Mouse (Mus musculus) layer of hippocampus, adult 9-10 months (tissue): Measurements from ENCODE around the gene Zdhhc18.
A peak's percentile ranks its signal among the peaks of the same experiment; 100 is the strongest.

ENCODE experiments used
- DNase-seq: peaks from one replicate; pipeline ENCODE4 v3.0.0; 2022; ENCODE audit warnings: low spot score

Gene Zdhhc18

GRCm38 (mm10) chr4:133601721-133602218, 48.2 kb downstream of the Zdhhc18 start, which contains the start of gene Sfn:
Gene Sfn, minus strand, starts transcription at chr4:133602168.
- DNase-seq: no peak

GRCm38 (mm10) chr4:133600306-133600705, 49.6 kb downstream of the Zdhhc18 start:
- DNase-seq: no peak

DNA sequence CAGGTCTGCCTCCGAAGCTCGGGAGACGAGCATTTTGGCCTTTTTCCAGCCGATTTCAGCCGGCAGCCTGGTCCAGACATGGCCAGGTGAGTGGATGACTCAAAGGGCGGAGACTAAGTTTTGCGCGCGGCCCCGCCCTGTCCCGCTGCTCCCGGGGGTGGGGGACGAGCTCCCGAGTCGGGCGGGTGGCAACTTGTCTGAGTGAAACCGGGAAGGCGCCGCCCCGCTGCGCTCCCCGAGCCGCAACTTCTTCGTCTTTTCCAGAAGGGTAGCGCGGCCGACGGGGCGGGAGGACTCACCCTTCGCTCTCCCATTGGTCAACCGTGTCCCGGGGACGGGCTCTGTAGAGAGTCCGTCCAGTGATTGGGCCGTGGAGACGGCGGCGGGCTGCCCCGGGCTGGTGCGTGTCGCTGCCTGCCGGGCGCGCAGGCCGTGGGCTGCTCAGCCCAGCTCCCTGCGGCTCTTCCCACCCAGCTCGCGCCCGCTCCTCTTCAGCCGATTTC, 50.3 kb downstream of the Zdhhc18 start:
- DNase-seq: peak; percentile 68

DNA sequence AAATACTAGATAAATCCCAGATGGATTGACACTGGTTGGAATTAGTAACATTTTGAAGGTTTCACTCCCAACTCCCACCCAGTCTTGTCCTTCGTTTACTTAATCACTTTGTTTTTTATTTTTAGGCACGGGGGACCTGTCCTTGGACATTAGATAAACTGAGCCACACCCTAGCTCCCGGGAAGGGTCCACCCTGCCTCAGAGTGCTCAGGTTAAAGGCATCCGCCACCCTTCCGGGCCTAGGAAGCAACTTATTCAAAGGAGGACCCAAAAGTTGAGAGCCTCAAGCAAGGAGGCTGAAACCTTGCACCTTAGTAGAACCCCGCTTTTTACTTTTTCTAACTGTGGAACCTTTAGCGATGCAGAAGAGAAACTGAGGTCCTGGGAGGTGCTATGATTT, 50.8 kb downstream of the Zdhhc18 start:
- DNase-seq: no peak

DNA sequence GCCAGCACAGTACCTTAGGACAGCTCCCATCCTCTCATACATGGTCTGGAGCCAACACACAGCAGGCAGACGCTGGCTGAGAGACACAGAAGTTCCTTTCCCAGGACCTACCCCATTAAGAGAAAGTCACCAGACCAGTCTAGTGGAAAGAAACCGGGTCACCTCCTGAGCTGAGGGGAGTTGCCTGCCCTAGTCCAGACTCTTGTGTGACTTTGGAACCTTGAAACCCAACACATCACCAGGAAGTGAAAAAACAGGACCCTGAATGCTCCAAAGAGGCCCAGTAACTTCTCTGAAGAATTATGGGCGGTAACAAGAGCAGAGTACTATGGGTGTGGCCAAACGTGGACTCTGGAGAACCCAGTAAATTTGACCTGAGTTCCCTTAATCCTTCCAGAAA, 51.3 kb downstream of the Zdhhc18 start:
- no peak for DNase-seq

DNA sequence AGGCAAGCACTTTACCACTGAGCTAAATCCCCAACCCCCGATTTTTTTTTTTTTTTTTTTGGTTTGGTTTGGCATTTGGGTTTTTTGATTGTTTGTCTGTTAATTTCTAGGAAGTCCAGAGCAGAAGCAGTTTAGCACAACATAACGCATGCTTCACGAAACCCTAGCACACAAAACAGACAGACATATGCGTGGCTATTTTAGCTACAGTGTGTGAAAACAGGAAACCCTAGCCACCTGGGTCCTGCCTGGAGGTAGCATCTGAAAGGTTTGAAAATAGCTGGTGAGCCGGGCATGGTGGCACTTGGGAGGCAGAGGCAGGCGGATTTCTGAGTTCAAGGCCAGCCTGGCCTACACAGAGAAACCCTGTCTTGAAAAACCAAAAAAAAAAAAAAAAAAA, 53.9 kb downstream of the Zdhhc18 start:
- no peak for DNase-seq

GRCm38 (mm10) chr4:133595538-133595937, 54.4 kb downstream of the Zdhhc18 start:
- DNase-seq: no peak

GRCm38 (mm10) chr4:133592570-133592969, 57.4 kb downstream of the Zdhhc18 start:
- no peak for DNase-seq

GRCm38 (mm10) chr4:133584059-133584951, 65.6 kb downstream of the Zdhhc18 start, which contains the start of gene Gpn2:
Gene Gpn2, plus strand, starts transcription at chr4:133584362.
- peak; percentile 50 for DNase-seq

- DNase-seq: no peak
Measured at GRCm38 (mm10) chr4:133583690-133584058, 66.3 kb downstream of the Zdhhc18 start.

DNA sequence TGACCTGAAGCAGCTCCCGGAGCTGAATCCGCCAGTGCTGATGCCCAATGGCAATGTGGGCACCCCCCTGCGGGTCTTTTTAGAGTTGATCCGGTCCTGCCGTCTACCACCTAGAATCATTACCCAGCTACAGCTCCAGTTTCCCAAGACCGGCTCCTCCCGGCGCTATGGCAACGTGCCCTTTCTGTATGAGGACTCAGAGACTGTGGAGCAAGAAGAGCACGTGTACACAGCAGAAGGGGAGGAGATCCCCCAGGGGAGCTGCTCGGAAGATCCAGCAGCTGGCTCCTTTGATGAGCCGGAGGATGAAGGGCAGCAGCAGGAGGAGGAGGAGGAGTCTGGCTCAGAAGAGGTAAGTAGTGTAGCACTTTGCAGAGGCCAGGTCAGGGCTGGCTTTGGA, 72.0 kb downstream of the Zdhhc18 start:
- no peak for DNase-seq

DNA sequence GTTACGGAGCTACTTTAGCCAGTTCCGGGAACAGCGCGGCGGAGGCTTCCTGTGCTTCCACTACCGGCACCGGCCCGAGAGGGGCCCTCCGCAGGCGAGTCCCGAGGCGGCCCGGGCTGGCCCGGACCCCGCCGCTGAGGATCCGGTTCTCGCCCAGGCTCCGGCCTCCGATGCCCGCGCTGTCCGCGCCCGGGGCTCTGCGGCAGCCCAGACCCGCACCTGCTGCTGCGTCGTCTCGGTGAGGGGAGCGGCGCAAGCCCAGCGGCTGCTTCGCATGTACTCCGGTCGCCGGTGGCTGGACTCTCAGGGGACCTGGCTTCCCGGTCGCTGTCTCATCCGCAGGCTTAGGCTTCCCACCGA, 75.1 kb downstream of the Zdhhc18 start:
- no peak for DNase-seq

- peak; percentile 83 for DNase-seq
Measured at GRCm38 (mm10) chr4:133574070-133574842, 75.7 kb downstream of the Zdhhc18 start, which contains the start of gene Gpatch3. Gene Gpatch3, plus strand, starts transcription at chr4:133574745.

GRCm38 (mm10) chr4:133570066-133570466, 79.9 kb downstream of the Zdhhc18 start:
- no peak for DNase-seq

GRCm38 (mm10) chr4:133569291-133570065, 80.5 kb downstream of the Zdhhc18 start:
- no peak for DNase-seq

DNA sequence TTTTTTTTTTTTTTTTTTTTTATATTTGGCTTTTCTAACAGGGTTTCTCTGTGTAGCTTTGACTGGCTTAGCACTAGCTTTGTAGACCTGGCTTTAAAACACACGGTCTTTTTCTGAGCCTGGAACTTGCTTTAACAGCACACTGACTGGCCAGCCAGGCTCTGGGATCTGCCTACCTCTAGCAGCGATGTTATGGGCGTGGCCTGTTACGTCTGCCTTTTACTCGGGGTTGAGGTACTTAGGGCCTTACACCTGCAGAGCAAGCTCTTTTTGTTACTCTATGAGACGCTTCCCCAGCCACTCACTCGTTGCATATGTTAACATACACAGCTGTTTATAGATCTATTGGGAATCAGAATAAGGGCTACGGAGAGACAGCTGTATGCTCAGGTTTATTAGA, 82.7 kb downstream of the Zdhhc18 start:
- DNase-seq: no peak

- DNase-seq: no peak
Measured at GRCm38 (mm10) chr4:133563123-133563571, 86.8 kb downstream of the Zdhhc18 start.

DNA sequence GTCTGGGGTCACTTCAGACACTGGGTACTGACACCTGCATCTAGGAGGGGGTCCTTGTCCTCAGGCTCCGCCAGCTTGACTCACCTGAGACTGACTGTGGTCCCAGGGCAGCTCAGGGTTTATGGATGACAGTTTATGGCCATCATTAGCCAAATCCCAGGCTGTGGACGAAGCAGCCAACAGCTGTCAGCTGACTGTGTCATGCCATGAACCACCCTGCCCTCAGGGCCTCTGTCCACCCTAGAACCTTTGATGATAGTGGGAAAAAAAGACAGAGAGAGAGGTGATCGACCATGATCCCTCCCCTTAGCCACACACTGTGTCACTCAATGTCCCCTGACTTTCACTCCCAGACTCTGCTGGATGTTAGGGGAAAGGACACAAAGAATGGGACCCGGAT, 88.3 kb downstream of the Zdhhc18 start:
- no peak for DNase-seq

DNA sequence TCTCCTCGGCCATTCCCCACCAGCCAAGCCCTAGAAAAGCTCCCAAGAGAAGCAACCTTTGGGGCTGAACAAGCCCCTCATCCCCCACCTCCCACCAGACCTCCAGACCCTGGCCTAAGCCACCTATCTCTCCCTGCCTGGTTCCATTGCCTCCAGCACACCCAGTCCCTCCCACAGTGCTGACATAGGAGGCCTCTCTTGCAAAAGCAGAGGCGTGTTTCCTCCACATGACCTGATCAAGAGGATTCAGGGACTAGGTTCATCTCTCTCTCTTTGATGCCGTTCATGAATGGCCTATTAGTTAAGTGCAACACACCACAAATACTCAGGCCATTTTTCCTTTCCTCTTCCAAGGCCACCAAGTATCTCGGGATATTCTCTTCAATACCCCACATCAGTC, 90.1 kb downstream of the Zdhhc18 start:
- DNase-seq: no peak

DNA sequence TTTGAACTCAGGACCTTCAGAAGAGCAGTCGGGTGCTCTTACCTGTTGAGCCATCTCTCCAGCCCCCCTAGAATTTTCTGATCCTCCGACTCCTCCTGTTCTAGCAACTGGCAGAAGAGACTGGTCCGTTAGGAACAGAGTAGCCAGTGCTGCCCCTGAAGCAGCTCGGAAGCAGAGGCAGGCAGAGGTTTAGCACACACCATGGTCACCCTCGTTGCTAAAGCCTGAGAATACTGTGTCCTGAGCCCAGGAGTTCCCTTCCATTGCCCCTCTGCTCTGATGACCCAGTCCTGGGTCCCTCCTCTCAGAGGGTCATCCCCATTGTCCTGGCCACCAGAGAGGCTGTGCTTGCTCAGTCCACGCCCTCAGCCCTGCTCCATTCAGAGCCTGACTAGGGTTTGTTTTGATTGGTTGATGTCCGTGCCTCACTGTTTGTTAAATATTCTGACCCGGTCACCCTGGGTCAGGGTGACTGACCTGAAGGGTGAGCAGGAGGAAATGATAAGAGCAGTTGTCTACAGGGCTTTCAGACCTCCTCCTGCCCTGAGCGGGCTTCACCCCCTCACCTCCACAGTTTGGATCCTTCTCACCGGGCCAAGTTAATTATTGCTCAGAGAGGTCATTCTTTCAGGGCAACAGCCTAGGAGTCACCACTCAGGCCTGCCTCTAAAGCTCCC, 92.8 kb downstream of the Zdhhc18 start:
- DNase-seq: no peak
